Mouse (Mus musculus) midbrain, embryonic 10.5 days (tissue): ENCODE measurements around the gene Mamstr. TPM values are rescaled to one million over a fixed set of nuclear protein-coding genes. Genes with fewer than 3 reads are reported as not detected.

Source experiments
- DNase-seq: peaks from one replicate; pipeline ENCODE4 v3.0.0-alpha.2; 2017; ENCODE audit warnings: low spot score
- H3K27ac ChIP-seq: fragments of 300-500 bp; sonication (generic); replicated peaks from 2 replicates; pipeline ENCODE4 v1.5.1; 2016; ENCODE audit warnings: mild to moderate bottlenecking
- H3K27me3 ChIP-seq: fragments of 300-500 bp; sonication (generic); 2 replicates; pipeline ENCODE4 v1.6.1; 2016; ENCODE audit warnings: low read depth, mild to moderate bottlenecking; ENCODE audit not compliant: poor library complexity, severe bottlenecking
- H3K36me3 ChIP-seq: fragments of 300-500 bp; sonication (generic); 2 replicates; pipeline ENCODE4 v1.6.1; 2016; ENCODE audit warnings: mild to moderate bottlenecking, moderate library complexity
- H3K4me1 ChIP-seq: fragments of 300-500 bp; sonication (generic); 2 replicates; pipeline ENCODE4 v1.6.1; 2016
- H3K4me3 ChIP-seq: fragments of 300-500 bp; sonication (generic); 2 replicates; pipeline ENCODE4 v1.5.1; 2016; ENCODE audit warnings: mild to moderate bottlenecking, moderate library complexity
- H3K9me3 ChIP-seq: fragments of 300-500 bp; sonication (generic); replicated peaks from 2 replicates; pipeline ENCODE4 v1.6.1; 2016; ENCODE audit warnings: mild to moderate bottlenecking
- WGBS: fragments of 180-500 bp; shearing (Covaris S2); methylation state at CpG from one replicate; pipeline ENCODE4 v1.1.7; 2016; 5-methylcytosine and 5-hydroxymethylcytosine counted together
- polyA plus RNA-seq: library from polyadenylated mRNA; unstranded; fragments of >200 nt; fragmentation: Nextera tagmentation; extraction: Ambion mirVana; gene quantifications from 2 replicates; pipeline ENCODE4 v1.2.1, GENCODE M21; 2016

The Mamstr gene
- polyA plus RNA-seq, 1 experiment from 2014 or later, result 2.1 TPM

DNA sequence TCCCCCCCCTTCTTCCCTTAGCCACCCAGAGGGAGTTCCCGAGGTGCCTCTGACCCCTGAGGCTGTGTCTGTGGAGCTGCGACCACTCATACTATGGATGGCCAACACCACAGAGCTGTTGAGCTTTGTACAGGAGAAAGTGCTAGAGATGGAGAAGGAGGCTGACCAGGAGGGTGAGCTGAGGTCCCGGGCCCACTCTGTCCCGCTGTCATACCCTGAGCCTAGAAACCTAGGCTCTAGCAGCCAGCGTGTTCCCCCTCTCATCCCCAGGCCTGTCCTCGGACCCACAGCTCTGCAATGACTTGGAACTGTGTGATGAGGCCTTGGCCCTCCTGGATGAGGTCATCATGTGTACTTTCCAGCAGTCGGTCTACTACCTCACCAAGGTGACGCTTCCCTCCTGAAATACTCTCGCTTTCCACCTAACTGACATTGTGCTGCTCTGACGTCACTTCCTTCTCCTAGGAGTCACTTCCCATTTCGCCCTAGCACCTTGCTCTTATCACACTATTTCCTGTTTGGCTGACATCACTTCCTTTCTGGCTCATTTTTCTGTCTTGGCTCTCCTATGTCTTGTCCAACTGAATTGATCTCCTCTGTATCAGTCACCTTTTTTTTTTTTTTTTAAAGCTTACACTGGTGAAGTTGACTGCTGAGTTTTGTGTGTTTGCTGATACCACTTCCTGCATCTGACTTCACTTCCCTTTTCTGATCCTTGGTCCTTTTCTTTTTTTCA, 4.7 kb upstream of the Mamstr start:
- Histone ChIP-seq H3K9me3 (0 out of 2 replicates have a peak, but pooled peaks cover 4% of the 10 kb centered on the region), H3K27ac (no peak overlapping the region), H3K4me3 (no peak overlapping the region), H3K36me3 (peaks cover 11% of the 10 kb centered on the region), H3K4me1 (peaks cover 31% of the 10 kb centered on the region), H3K27me3 (peaks cover 48% of the 10 kb centered on the region)
- DNase-seq, result no peak
- WGBS, result 92% methylated on average over 11 of the region's 11 CpGs

DNA sequence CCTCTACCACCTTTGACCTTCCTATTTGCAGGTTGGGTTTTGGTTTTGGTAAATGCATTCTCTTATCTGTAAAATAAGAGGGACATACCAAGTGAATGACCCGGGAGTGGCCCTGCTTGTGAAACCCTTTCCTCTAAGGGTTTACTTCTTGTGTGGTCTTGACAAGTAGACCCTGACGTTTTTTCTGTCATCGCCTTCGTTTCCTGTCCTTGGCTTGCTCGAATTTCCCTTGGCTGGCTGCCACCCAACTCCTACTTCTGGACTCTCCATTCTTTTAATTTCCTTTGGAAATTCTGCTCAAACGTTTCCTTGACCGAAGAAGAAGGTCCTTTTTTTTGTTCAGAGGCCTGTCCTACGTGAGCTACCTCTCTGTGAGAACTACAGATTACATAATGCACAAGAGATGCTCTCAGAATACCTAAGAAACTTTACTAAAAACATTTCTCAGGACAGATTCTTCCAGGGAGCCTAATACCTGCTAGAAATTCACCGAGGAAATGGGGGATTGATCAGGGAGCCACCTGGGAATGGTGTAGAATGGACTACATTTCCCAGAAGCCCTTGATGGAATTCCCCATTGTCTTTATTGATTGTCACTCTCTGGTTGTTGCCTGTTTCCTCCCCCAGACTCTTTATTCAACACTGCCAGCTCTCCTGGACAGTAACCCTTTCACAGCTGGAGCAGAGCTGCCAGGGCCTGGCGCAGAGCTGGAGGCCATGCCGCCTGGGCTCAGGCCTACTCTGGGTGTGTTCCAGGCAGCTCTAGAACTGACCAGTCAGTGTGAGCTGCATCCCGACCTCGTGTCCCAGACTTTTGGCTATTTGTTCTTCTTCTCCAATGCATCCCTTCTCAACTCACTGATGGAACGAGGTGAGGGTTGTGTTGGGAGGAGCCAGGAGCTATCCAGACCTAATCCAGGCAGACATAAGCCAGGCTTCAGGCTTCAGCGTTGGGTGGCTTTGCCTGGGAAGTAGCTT, 3.8 kb upstream of the Mamstr start:
- WGBS, result 86% methylated on average over 15 of the region's 15 CpGs
- H3K36me3 ChIP-seq, result peaks cover 11% of the 10 kb centered on the region
- DNase-seq, result no peak
- no peak overlapping the region for H3K4me3 ChIP-seq
- H3K4me1 ChIP-seq, result peaks cover 39% of the 10 kb centered on the region
- H3K27ac ChIP-seq, result no peak overlapping the region
- H3K9me3 ChIP-seq, result 0 out of 2 replicates have a peak, but pooled peaks cover 4% of the 10 kb centered on the region
- peaks cover 47% of the 10 kb centered on the region for H3K27me3 ChIP-seq

DNA sequence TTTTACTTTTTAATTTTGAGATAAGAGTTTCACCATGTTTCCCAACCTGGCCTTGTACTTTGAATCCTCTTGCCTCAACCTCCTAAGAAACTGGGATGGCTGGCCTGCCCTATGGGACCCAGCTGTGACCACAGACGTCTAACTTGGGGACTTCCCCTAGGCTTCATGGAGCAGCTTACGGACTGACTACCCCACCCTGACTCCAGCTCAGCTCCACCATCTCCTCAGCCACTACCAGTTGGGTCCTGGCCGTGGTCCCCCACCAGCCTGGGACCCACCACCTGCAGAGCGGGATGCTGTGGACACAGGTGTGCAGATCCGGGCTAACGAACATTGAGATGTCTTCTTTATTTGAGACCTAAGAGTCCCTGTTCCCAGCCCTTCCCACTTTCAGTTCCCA, 2.1 kb upstream of the Mamstr start:
- peaks cover 35% of the 10 kb centered on the region for H3K27me3 ChIP-seq
- H3K27ac ChIP-seq, result no peak overlapping the region
- peak overlapping the region; percentile 46; the same call in 1 of the 2 replicates for H3K4me3 ChIP-seq
- 96% methylated on average over 6 of the region's 6 CpGs for WGBS
- DNase-seq, result no peak
- H3K9me3 ChIP-seq, result 0 out of 2 replicates have a peak, but pooled peaks cover 4% of the 10 kb centered on the region
- H3K36me3 ChIP-seq, result peaks cover 11% of the 10 kb centered on the region
- H3K4me1 ChIP-seq, result peaks cover 46% of the 10 kb centered on the region

DNA sequence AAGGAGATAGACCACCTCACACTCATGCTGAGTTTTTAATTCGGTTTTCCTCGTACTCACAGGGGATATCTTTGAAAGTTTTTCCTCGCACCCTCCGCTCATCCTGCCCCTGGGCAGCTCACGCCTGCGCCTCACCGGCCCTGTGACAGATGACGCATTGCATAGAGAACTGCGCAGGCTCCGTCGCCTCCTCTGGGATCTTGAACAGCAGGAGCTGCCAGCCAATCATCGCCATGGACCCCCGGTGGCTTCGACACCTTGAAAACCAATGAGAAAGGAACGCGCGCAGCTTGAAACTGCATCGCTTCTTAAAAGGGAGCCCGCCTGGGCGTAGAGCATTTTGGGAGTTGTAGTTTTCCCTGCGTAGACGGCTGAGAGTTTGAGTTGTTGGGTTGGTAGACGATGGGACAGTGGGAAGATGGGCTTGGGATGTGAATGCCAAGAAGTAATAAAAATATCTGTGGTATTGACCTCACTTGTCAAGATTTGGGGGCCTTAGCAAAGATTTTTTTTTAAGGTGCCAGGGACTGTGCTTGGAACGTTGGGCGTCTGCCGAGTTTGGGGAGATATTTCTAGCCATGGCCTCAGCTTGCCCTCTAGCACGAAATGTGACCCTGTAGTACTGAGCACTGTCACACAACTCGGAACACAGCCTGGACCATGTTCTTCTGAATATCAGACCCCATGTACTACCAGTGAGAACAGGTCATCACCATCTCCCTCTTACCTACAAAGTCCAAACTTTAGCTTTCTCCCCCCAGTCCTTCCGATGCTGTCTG, 965 bp upstream of the Mamstr start:
- Histone ChIP-seq H3K36me3 (peaks cover 11% of the 10 kb centered on the region), H3K4me1 (peaks cover 52% of the 10 kb centered on the region), H3K27me3 (peaks cover 24% of the 10 kb centered on the region), H3K9me3 (0 out of 2 replicates have a peak, but pooled peaks cover 4% of the 10 kb centered on the region), H3K4me3 (peak overlapping the region; percentile 46), H3K27ac (peak overlapping the region; percentile 74)
- DNase-seq, result peak; percentile 96
- 19% methylated on average over 29 of the region's 29 CpGs for WGBS

DNA sequence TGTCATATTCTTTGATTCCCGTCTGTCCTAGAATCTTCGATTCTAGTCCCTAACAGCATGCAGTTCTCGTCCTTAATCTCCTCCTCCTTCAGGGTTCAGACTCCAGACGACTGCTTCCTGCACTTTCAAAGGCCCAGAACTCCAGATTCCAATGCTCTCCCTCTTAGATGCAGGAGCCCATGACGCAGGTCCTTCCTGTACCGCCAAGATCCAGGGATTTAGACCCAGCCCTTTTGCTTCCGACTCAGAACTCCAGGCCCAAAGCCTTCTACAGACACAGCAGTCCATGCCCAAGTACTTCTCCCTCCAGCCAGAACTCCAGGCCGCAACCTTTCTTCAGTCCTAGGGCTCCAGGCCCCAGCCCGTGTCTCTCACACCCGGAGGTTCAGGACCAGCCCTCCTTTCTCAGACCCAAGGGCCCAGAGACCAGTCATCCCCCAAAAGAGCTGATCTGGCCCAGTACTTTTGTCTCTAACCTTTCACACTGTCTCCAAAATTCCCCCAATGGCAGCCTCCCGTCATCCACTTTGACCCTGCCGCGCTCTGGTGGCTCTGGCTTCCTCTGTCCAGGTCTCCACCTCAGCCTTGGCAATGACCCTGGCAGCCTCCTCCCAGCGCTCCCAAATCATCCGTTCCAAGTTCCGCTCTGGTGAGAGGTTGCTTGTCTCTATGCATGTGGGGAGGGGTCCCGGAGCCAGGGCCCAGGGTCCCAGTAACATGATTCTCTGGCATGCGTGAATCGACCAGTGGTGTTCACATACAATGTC, 597 bp downstream of the Mamstr start:
- H3K4me3 ChIP-seq, result no peak overlapping the region
- WGBS, result 73% methylated on average over 19 of the region's 19 CpGs
- H3K36me3 ChIP-seq, result peaks cover 11% of the 10 kb centered on the region
- H3K9me3 ChIP-seq, result 0 out of 2 replicates have a peak, but pooled peaks cover 4% of the 10 kb centered on the region
- H3K27ac ChIP-seq, result no peak overlapping the region
- peaks cover 29% of the 10 kb centered on the region for H3K27me3 ChIP-seq
- no peak for DNase-seq
- peaks cover 66% of the 10 kb centered on the region for H3K4me1 ChIP-seq

DNA sequence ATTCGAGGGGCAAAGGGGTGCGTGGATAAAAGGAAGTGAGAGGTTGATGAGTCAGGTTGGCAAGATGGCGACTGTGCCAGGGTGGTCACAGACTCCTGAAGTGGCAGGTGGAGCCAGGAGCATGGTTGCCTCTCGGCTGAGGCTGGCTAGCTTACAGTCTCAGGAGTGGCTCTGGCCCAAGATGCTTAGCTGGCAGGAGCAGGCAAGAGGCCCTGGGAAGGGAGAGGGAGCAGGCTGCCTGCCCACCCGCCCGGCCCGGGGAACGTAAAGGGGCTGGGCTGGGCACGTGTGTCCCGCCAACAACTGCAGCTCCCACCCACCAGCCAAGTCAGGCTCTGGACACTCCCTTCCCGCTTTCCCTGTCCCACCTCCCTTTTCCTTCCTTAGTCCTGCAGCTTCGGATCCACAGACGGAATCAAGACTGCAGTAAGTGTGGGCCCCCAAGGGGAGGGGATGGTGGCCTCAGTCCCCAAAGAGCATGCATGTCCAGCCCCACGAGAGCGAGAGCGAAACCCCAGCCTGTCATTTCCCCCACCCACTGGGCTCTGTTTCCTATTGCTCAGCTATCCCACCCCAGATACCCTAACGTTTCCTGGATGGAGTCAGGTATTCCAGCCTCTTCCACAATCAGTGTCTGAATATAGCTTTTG, 1.7 kb downstream of the Mamstr start:
- H3K27me3 ChIP-seq, result peaks cover 29% of the 10 kb centered on the region
- H3K4me1 ChIP-seq, result peaks cover 72% of the 10 kb centered on the region
- no peak for DNase-seq
- H3K4me3 ChIP-seq, result peak overlapping the region; percentile 3; the same call in 1 of the 2 replicates
- H3K27ac ChIP-seq, result peak overlapping the region; percentile 24
- no peaks in the 10 kb centered on the region for H3K9me3 ChIP-seq
- H3K36me3 ChIP-seq, result peaks cover 5% of the 10 kb centered on the region
- WGBS, result 74% methylated on average over 17 of the region's 17 CpGs

DNA sequence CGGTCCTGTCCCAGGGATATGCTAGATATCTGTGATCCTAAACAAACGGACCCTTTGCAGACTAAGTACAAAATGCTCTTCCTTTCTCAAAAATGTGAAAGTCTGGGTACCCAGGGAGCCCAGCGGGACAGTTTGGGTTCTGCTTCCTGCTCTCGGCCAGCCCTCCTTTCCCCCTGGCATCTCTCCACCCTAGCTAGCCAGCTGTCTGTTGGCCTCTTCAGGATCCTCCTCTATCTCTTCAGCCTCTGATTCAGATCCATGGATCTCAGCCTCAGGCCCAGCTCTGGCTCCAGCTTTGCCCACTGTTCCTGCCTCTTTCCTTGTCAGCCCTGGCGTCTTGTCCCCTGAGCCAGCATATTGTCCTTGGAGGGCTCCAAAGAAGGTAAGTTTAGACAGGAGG, 2.3 kb downstream of the Mamstr start:
- no peak for DNase-seq
- H3K4me3 ChIP-seq, result peak overlapping the region; percentile 64; the same call in 1 of the 2 replicates
- no peaks in the 10 kb centered on the region for H3K9me3 ChIP-seq
- peak overlapping the region; percentile 24; the same call in 1 of the 2 replicates for H3K27ac ChIP-seq
- H3K27me3 ChIP-seq, result peaks cover 33% of the 10 kb centered on the region
- peaks cover 72% of the 10 kb centered on the region for H3K4me1 ChIP-seq
- 87% methylated on average over 5 of the region's 5 CpGs for WGBS
- H3K36me3 ChIP-seq, result no peaks in the 10 kb centered on the region

DNA sequence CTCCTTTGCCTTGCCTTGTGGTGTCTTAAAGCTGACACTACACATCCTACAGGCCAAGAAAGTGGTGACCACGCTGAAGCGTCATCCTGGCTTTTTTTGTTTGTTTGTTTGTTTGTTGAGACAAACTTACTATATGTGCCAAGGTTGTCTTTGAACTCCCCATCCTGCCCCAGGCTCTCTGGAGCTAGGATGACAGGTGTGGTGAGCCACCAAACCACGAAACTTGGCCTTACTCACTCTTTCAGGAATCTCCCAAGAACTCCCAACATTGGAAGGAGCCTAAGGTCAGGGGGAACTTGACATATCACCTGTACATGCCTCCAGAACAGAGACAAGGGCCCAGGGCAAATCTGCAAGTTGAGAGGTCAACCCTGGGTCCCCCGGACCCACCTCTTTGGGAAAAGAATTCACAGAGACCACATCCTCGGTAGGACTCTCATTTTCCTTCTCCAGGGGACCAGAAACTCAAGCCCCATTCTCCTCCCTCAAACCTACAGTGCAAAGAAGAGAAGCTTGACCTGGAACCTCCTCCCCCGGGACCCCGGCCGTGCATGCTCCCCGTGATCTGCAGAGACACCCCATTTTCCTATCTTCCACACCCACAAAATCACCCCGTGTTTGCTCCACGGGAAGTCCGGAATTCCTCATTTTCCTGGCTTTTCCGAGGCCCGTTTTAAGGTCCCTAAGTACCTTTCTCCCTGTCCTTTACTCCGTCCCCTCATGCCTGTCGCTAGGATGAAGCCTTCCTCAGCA, 2.9 kb downstream of the Mamstr start:
- Histone ChIP-seq H3K4me1 (peaks cover 72% of the 10 kb centered on the region), H3K4me3 (peak overlapping the region; percentile 64), H3K9me3 (no peaks in the 10 kb centered on the region), H3K27me3 (peaks cover 33% of the 10 kb centered on the region), H3K36me3 (no peaks in the 10 kb centered on the region), H3K27ac (peak overlapping the region; percentile 95)
- 44% methylated on average over 16 of the region's 16 CpGs for WGBS
- no peak for DNase-seq

DNA sequence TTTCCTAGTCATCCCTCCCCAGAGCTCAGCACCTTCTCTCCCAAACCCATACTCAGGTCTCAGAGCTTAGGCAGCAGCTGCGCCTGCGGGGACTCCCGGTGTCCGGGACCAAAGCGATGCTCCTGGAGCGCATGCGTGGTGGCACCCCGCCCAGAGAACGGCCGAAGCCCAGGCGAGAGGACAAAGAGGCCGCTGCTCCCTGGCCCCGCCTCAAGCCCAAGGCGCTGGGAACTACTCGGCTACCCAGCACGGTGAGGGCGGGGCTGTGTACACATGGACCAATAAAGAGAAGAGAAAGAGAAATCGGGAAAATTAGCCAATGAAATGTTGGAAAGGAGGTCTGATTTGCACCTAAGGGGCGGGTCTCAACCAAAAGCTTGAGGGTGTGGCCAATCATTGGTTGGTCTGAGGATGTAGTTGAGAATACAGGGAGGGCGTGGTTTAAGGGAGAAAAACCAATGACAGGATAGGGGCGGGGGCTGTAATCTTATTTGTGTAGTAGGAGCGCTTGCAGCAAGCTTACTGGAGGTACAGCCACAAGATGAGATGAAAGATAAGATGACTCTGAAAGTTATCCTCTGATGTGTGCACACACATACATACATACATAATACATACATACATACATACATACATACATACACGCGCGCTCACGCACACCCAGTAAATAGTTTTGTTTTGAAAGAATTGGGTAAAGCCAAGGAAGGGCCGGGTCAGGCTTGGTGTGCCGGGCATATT, 3.8 kb downstream of the Mamstr start:
- H3K27ac ChIP-seq, result peak overlapping the region; percentile 95
- H3K27me3 ChIP-seq, result peaks cover 33% of the 10 kb centered on the region
- peak; percentile 99 for DNase-seq
- H3K9me3 ChIP-seq, result no peaks in the 10 kb centered on the region
- H3K4me1 ChIP-seq, result peaks cover 62% of the 10 kb centered on the region
- WGBS, result 2% methylated on average over 28 of the region's 28 CpGs
- H3K36me3 ChIP-seq, result no peaks in the 10 kb centered on the region
- peak overlapping the region; percentile 64 for H3K4me3 ChIP-seq

DNA sequence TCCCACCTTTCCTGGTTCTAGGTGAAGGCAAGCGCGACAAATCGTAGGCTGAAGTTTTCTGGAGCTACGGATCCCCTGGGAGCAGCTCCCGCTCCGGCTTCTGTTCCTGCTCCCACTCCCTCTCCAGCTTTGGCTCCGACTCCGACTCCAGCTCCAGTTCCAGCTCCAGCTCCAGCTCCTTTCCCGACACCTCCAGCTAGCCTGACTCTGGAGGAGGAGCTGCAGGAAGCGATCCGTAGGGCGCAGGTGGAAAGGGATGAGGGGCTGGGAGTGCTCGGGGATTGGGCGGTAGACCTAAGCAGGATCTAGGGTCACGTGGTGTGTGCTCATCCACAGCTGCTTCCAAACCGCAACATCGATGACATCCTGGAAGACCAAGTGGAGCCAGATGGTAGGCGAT, 4.4 kb downstream of the Mamstr start:
- H3K27ac ChIP-seq, result peak overlapping the region; percentile 95
- H3K4me1 ChIP-seq, result peaks cover 57% of the 10 kb centered on the region
- H3K4me3 ChIP-seq, result peak overlapping the region; percentile 64
- no peaks in the 10 kb centered on the region for H3K9me3 ChIP-seq
- H3K27me3 ChIP-seq, result peaks cover 31% of the 10 kb centered on the region
- 2% methylated on average over 18 of the region's 18 CpGs for WGBS
- peak; percentile 58 for DNase-seq
- no peaks in the 10 kb centered on the region for H3K36me3 ChIP-seq
